Mouse (Mus musculus): ENCODE measurements at regions not wholly inside any gene's neighbourhood (a gene's known extent, or its start where the extent isn't known, plus 50 kb on each side); places are given as distances from the start of the nearest gene placed in this dataset.
A peak's percentile ranks its signal among the peaks of the same experiment; 100 is the strongest.

DNA sequence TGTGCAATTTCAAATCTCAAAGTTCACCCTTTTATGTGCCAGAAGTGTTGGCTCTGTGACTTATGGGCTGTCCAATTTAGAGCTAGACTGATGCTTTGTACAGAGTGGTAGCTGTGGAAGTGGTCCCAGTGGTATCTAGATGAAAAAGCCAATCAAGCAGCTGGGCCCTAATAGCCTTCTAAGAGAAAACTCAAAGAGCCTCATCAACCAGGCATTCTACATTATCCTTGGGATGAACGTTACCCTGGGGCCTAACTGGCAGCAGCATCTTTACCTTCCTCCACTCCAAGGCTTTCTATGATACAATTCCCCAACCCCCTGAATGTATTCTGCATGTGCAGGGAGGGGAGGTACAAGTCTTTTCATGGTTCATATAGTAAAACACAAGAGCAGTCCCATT, 140.4 kb downstream of the Gm11146 start:
- no peak for DNase-seq (ENCODE audit: low spot score in 2 of 2)

DNA sequence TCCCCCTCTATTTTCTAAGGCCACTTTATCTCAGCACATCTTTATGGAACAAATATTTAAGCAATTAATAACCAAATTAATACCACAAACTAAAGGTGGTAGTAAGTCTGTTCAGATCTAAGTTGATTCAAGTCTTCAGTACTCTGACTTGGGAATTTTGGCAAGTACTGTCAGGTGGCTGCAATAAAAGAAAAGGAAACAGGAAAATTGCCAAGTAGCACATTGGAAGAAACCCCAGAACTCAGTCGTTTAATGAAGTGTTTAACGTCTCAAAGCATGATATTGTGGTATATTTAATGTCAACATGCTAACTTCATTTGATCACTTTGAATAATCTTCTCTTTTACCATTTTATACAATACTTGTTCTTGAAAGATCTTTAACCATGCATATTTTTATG, 142.2 kb downstream of the Gm11146 start:
- no peak for DNase-seq (ENCODE audit: low spot score in 2 of 2)

DNA sequence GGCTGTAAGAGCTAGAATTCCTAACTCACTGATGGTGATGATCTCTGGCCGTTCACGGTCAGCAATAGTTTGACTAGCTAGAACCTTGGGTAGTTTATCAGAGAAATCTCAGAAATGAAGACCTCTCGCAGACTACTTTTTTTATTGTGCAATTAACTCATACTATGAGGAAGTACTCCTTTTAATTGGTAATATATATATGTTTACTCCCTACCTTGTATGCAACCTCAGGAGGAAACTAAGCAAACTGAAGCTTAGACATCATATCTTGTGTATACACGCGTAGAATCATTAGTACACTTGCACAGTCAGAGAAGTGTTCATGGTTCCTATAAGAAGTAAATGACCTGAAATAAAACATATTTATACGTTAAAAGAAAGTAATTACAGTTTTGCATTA, 157.2 kb downstream of the Gm11146 start:
- no peak for DNase-seq (ENCODE audit: low spot score in 2 of 2)

DNA sequence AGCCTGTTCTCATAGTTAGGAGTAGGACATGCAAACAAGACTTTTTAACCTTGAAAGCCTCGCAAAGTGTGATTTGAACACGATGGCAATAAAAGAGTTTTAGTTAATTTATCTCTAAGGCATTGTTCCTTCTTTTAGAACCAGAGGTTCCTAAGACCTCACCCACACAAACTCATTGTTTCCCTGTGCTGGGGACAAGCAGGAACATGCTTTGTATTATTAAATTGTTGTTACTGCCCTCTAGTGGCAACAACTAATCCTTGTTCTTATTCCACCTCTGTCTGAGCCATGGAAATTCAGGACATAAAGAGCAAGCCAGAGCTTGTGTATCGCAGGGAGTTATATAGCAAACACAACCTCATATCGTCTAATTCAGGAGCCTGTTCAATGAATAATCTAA, 157.9 kb downstream of the Gm11146 start:
- peak in 1 of 2 experiments; percentile 88 for DNase-seq (ENCODE audit: low spot score in 2 of 2)

DNA sequence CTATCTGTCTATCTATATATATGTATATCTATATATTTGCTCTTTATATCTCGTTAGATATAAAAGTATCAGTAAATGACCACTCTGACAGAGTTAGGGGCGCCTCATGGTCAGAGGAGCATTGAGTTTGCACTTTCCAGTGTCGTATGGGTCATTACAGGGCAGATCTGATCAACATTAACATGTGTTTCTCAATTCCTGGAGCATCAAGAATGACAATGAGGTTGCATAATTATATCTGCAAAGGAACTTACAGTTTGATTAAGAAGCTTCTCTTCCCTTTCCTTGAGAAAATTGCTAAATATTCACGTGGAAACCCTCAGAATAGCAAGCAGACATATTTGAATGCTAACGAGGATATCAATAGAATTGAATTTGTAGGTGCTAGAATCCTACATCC, 158.6 kb downstream of the Gm11146 start:
- no peak for DNase-seq (ENCODE audit: low spot score in 2 of 2)

DNA sequence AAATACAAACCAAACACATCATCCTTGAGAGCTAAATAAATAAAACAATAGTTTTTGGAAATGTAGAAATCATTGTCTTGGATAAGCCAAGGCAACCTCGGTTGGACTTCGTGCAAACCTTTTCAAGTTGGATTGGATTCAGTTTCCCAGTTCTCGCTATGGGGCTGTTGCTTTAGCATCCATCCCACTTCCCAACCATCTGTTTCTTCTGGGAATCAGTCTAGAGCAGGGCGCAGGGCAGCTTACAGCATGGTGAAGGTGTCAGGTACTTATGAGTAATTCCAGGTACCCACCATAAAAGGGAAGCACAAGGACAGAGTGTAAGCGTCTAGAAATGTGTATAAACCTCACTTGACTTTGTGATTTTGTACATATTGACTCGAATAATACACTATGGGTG, 159.0 kb downstream of the Gm11146 start:
- no peak for DNase-seq (ENCODE audit: low spot score in 2 of 2)

- no peak for DNase-seq (ENCODE audit: low spot score in 2 of 2)
These were observed 170.5 kb downstream of the Gm11146 start for GRCm38 (mm10) chr16:77431345-77431744.

GRCm38 (mm10) chr16:77422385-77423363, 179.2 kb downstream of the Gm11146 start:
- DNase-seq (ENCODE audit: low spot score in 2 of 2), result peak in 1 of 2 experiments; percentile 60

- DNase-seq (ENCODE audit: low spot score in 2 of 2), result peak in 1 of 2 experiments; percentile 72
These were observed 180.3 kb downstream of the Gm11146 start for GRCm38 (mm10) chr16:77421591-77422024.

- no peak for DNase-seq (ENCODE audit: low spot score in 2 of 2)
These were observed 180.9 kb downstream of the Gm11146 start for GRCm38 (mm10) chr16:77421001-77421400.

DNA sequence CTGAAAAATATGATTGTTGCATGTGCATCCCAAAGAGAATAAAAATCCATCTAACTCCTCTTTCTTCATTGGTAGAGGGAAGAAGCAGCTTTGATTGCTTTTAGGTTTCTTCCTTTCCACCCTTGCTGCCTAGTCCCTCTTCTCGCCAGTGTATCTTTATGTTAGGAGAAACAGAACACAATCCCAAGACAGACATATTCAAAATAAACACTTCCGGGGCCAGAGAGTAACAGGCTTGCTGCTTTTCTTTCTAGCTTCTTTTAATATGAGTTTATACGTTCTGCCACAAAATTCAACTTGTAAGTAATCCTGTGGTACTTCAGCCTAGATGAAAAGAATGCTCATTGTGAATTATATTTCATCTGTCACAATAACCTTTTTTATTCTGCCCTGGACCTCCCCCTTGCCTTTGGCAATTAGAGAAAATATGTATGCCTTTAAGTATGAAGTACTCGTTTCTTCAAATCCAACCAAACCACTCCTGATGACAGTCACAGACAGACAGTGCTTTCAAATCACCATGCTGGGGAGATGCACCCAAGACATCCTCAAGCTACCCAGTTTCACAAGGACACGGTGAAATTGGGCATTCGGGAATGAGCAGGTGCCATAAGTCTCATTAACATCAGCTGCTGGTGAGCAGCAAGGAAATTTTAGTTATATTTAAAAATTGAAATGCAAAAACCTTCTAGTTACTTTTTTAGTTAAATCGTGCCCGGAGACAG, 181.6 kb downstream of the Gm11146 start:
- peak in 1 of 2 experiments; percentile 49 for DNase-seq (ENCODE audit: low spot score in 2 of 2)

GRCm38 (mm10) chr16:77419116-77419735, 182.7 kb downstream of the Gm11146 start:
- peak in 1 of 2 experiments; percentile 54 for DNase-seq (ENCODE audit: low spot score in 2 of 2)

DNA sequence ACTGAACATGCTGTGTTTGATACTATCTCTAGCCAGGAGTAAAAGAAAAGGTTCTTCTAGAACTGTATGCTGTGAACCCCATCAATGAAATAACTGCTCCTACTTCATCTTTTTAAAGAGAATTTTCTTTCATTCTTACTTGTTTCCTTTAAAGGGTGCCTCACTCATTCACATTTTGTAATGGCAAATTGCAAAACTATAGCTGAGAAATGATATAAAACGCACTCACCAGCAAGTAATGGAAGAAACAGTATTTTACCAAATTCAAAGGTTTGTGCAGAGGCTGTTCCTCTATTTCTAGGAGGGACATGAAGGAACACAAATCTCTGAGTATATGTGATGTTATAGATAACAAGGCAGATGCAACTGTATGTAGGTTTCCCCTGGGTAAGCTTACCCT, 183.4 kb downstream of the Gm11146 start:
- no peak for DNase-seq (ENCODE audit: low spot score in 2 of 2)

DNA sequence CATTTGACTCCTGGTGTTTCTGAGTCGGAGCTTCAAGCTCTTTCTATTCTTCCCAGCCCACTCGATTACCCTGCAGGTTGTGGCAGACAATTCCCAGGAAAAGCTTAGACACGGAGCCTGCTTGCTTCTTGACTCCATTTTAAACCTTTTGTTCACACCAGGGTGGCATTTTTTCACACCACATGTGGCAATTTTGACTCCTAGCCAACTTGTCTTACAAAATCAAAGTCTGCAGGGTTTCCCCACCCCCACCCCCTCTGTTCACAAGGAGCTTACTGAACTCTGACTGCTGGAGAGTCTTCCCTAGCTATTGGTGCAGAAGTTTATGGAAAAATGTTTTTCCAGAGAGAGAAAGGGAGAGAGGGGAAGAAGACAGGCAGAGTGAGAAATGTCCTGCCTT, 184.1 kb downstream of the Gm11146 start:
- peak; percentile 51 to 80 for DNase-seq (ENCODE audit: low spot score in 2 of 2)

- no peak for DNase-seq (ENCODE audit: low spot score in 2 of 2)
These were observed 187.3 kb downstream of the Gm11146 start for GRCm38 (mm10) chr16:77414562-77414961.

- no peak for DNase-seq (ENCODE audit: low spot score in 2 of 2)
These were observed 192.7 kb downstream of the Gm11146 start for GRCm38 (mm10) chr16:77409168-77409567.

- DNase-seq (ENCODE audit: low spot score in 2 of 2), result no peak
These were observed 194.9 kb downstream of the Gm11146 start for GRCm38 (mm10) chr16:77406999-77407398.

GRCm38 (mm10) chr16:77405859-77406258, 196.0 kb downstream of the Gm11146 start:
- no peak for DNase-seq (ENCODE audit: low spot score in 2 of 2)

- DNase-seq (ENCODE audit: low spot score in 2 of 2), result no peak
These were observed 196.6 kb downstream of the Gm11146 start for GRCm38 (mm10) chr16:77405181-77405818.

- DNase-seq (ENCODE audit: low spot score in 2 of 2), result no peak
These were observed 199.1 kb downstream of the Gm11146 start for GRCm38 (mm10) chr16:77402711-77403280.

All from layer of hippocampus, adult 18-20 months (tissue).